Mouse (Mus musculus) lung, embryonic 14.5 days (tissue): ENCODE results near the gene Gm21304. TPM values are rescaled to one million over a fixed set of nuclear protein-coding genes. Genes with fewer than 3 reads are reported as not detected.

ENCODE experiments used
- ATAC-seq: fragments of 200-750 bp; cut with Nextera tagmentation; 2 replicates; pipeline ENCODE4 v1.8.0; 2017; ENCODE audit warnings: mild to moderate bottlenecking, moderate TSS enrichment, moderate library complexity; ENCODE audit not compliant: insufficient read depth
- DNase-seq: peaks from one replicate; pipeline ENCODE4 v3.0.0-alpha.2; 2015
- H3K27ac ChIP-seq: fragments of 300-500 bp; sonication (generic); 2 replicates; pipeline ENCODE4 v1.5.1; 2014; ENCODE audit warnings: low read depth, mild to moderate bottlenecking, moderate library complexity
- H3K27me3 ChIP-seq: fragments of 300-500 bp; sonication (generic); 2 replicates; pipeline ENCODE4 v1.6.1; 2014; ENCODE audit warnings: low read length, control low read depth; ENCODE audit not compliant: insufficient read depth
- H3K36me3 ChIP-seq: fragments of 300-500 bp; sonication (generic); 2 replicates; pipeline ENCODE4 v1.6.1; 2014; ENCODE audit warnings: control low read depth; ENCODE audit not compliant: insufficient read depth
- H3K4me1 ChIP-seq: fragments of 300-500 bp; sonication (generic); 2 replicates; pipeline ENCODE4 v1.6.1; 2014; ENCODE audit warnings: antibody characterized with exemption, control low read depth; ENCODE audit not compliant: insufficient read depth
- H3K4me2 ChIP-seq: fragments of 300-500 bp; sonication (generic); 2 replicates; pipeline ENCODE4 v1.6.1; 2014; ENCODE audit warnings: mild to moderate bottlenecking
- H3K4me3 ChIP-seq: fragments of 300-500 bp; sonication (generic); 2 replicates; pipeline ENCODE4 v1.5.1; 2014; ENCODE audit warnings: low read depth, low read length
- H3K9ac ChIP-seq: fragments of 300-500 bp; sonication (generic); 2 replicates; pipeline ENCODE4 v1.6.1; 2014
- H3K9me3 ChIP-seq: fragments of 300-500 bp; sonication (generic); 2 replicates; pipeline ENCODE4 v1.6.1; 2016; ENCODE audit warnings: low read depth, low read length, control low read depth
- CTCF ChIP-seq: IDR thresholded peaks from 2 replicates; pipeline ENCODE4 v1.5.1; 2016; ENCODE audit warnings: antibody characterized with exemption, low read depth
- WGBS: fragments of 180-500 bp; shearing (Covaris S2); extraction: QIAGEN DNeasy Blood & Tissue Kit; methylation state at CpG from one replicate; pipeline ENCODE4 v1.1.7; 2014; 5-methylcytosine and 5-hydroxymethylcytosine counted together
- polyA plus RNA-seq: library from polyadenylated mRNA; unstranded; fragments of >200 nt; fragmentation: Nextera tagmentation; extraction: Ambion mirVana; gene quantifications from 2 replicates; pipeline ENCODE4 v1.2.1, GENCODE M21; 2014

Gene Gm21304
- polyA plus RNA-seq, 1 experiment from 2014 or later: not detected

DNA sequence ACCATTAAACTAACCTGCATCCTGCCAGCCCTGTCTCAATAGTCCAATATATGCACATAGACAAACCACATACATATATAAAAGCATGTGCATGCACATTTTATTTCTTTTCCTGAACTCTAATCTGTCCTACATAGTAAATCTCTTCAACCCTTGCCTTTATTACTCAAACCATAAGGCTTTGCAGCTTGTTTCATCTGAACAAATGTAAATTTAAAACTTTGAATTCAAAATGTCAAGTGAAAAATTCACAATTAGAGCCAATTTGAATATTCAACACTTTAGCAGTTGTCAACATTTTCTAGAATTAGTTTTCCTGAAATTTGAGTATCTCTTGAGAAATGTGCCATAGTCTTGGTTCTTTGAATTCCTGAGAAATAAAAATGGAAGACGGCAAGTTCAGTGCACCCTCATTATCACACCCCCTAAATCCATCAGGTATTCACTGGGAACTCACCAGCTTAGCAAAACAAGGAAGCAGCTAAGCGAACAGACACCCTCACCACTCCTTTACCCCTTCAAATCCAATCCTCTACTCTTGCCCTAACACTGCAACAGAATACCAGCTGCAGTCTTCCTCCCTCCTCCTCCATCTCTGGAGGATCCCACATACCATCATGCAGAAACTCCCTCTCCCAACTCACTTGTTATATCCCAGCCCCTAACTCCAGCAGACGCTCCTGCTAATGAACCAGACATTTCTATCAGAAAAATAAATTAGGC is 42.1 kb downstream of the Gm21304 start:
- Histone ChIP-seq H3K9ac (no peak overlapping the region), H3K4me1 (no peaks in the 10 kb centered on the region), H3K4me2 (no peak overlapping the region), H3K27ac (no peak overlapping the region), H3K27me3 (no peaks in the 10 kb centered on the region), H3K4me3 (no peak overlapping the region), H3K9me3 (no peaks in the 10 kb centered on the region), H3K36me3 (no peaks in the 10 kb centered on the region)
- 71% methylated on average over 3 of the region's 3 CpGs for WGBS
- TF ChIP-seq CTCF: no peak
- ATAC-seq: no peak
- no peak for DNase-seq

GRCm38 (mm10) chr10:104214527-104214926 is 46.2 kb downstream of the Gm21304 start:
- Histone ChIP-seq H3K27me3 (no peaks in the 10 kb centered on the region), H3K4me3 (no peak overlapping the region), H3K27ac (no peak overlapping the region), H3K4me2 (no peak overlapping the region), H3K4me1 (no peaks in the 10 kb centered on the region), H3K9me3 (no peaks in the 10 kb centered on the region), H3K9ac (no peak overlapping the region), H3K36me3 (no peaks in the 10 kb centered on the region)
- WGBS: 84% methylated on average over 5 of the region's 5 CpGs
- DNase-seq (no peak), ATAC-seq (no peak)
- TF ChIP-seq CTCF: no peak

Other genes with a start within 250 kb of the Gm21304 start
- gene Gm21293, start 25.5 kb upstream of the Gm21304 start, polyA plus RNA-seq: not detected in 2 replicates
- gene Gm6763, start 17.0 kb upstream of the Gm21304 start, polyA plus RNA-seq: not detected in 2 replicates
- gene Gm8764, start 8.5 kb upstream of the Gm21304 start, polyA plus RNA-seq: not detected in 2 replicates
- gene Gm21312, start 8.5 kb downstream of the Gm21304 start, polyA plus RNA-seq: not detected in 2 replicates
- gene Gm20765, start 17.0 kb downstream of the Gm21304 start, polyA plus RNA-seq: not detected in 2 replicates
- gene Gm4340, start 25.5 kb downstream of the Gm21304 start, polyA plus RNA-seq: not detected in 2 replicates